Mouse (Mus musculus) cerebellum, adult (tissue): ENCODE results near the gene Atxn7l1.

Experiments
- ATAC-seq: cut with Nextera tagmentation; 2 replicates; pipeline ENCODE4 v1.9.2; 2017; ENCODE audit warnings: mild to moderate bottlenecking, moderate library complexity, mixed read lengths; ENCODE audit not compliant: insufficient number of reproducible peaks, low FRiP score, low TSS enrichment

The Atxn7l1 gene

DNA sequence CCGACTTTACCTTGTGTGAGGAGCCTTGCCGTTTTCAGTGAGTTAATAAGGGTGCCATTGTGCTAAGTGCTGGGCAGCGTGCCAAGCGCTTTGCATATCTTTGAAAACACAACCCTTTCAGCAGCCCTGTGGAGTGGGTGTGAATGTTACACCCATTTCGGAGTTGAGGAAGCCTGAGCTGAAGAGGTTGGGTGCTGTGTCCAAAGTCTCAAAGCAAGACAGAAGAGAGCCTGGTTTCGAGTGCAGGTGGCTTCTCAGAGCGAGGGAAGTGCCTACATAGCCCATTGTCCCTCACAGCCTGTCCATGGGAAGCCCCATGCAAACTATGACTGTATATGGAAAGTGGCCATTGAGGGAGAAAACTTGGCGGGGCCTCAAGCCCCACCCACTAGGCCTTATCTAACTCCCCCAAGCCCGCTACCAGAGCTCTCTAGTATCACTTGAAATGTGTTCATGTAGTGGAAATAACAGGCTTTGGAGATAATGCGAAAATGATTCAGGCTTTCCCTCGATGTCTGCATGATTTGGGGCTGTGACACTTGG lies 73.1 kb downstream of the Atxn7l1 start:
- ATAC-seq: no peak

- ATAC-seq: no peak
These were observed 74.7 kb downstream of the Atxn7l1 start for GRCm38 (mm10) chr12:33222187-33222586.

DNA sequence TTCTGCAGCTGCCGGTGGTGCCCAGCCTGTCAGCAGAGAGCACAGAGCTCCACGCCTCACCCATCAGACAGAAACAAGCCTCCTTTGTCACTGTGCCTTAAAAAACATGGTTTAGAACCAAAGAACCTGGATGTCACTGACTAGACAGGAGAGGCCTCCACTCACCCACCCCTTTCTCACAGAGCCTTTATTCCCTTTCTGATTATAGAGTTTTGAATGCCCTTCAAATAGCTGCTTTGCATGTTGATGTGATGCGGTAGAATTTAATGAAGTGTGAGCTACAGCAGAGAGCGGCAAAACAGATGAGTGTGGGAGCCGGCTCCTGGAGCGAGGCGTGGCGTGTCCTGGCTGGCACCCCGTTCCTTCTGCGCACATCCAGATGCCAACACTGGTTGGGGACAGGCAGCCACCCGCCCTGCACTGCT lies 77.6 kb downstream of the Atxn7l1 start:
- no peak for ATAC-seq

DNA sequence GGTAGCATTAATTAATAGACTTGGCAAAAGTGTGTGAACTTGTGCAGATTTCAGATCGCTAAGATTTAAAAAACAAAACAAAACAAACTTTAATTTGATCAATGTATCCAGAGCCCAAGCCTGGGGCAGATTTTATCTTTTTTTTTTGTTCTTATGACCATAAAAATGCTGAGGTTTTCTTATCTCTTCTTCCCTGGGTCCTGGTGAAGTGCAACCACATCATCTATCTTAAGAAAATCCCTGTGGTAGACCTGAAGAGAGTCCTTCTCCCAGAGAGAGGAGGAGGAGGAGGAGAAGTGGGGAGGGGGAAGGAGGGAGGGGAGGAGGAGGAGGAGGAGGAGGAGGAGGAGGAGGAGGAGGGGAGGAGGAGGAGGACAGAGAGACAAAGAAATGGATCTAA lies 78.5 kb downstream of the Atxn7l1 start:
- ATAC-seq: no peak

DNA sequence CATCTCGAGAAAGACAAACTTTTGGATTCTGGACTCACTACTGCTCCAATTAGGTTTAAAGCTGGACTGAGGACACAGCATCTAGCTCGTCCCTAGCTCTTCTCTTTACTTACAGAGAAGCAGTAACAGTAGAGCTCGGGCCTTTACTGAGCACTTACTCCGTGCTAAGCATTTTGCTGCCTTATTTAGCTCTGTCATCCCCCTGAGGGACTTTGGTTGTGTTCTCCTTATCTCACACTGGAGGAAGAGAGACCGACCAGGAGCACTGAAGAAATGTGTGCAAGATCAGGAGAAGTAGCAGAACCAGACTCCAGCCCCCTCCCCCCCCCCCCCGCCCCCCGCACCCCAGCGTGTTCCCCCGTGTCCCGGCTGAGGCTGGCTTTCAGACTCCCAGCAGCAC lies 79.1 kb downstream of the Atxn7l1 start:
- ATAC-seq: no peak

DNA sequence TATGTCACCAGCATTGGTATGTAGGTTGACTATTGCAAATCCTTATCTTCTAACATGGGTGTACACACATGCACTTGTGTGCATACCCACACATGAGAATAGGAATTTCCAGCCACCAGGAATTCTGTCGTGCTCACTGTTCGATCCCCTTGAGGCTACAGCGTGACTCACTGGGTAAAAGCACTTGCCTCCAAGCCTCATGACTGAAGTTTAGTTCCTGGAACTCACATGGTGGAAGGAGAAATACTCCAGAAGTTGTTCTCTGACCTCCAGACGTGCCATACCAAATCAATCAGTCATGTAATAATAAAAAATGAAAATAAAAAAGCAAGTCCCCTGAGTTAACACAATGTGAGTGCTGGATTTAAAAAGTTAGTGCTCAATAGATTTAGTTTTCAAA lies 87.8 kb downstream of the Atxn7l1 start:
- no peak for ATAC-seq

- ATAC-seq: no peak
These were observed 88.4 kb downstream of the Atxn7l1 start for GRCm38 (mm10) chr12:33235771-33236323.

GRCm38 (mm10) chr12:33236344-33237049 lies 89.0 kb downstream of the Atxn7l1 start:
- ATAC-seq: no peak

- peak; percentile 68 for ATAC-seq
These were observed 89.6 kb downstream of the Atxn7l1 start for GRCm38 (mm10) chr12:33237108-33237507.

DNA sequence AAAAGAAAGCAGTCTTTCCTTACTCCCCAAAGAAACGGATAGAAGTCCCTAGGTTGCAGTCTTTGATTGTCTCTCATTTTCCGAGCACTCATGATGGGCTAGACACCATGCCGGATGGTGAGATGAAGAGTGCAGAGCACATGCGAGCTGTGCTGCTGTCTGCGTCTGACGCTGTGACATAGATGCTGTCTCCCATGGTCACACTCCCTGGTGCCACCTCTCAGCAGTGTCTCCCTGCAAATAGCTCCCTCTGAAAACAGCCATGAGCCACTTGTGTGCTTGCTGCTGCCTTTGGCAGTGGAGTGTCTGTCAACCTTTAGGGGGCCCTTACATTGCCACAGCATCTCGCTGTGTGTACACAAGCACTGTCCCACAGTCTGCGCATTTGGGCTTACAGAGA lies 95.2 kb downstream of the Atxn7l1 start:
- ATAC-seq: no peak

DNA sequence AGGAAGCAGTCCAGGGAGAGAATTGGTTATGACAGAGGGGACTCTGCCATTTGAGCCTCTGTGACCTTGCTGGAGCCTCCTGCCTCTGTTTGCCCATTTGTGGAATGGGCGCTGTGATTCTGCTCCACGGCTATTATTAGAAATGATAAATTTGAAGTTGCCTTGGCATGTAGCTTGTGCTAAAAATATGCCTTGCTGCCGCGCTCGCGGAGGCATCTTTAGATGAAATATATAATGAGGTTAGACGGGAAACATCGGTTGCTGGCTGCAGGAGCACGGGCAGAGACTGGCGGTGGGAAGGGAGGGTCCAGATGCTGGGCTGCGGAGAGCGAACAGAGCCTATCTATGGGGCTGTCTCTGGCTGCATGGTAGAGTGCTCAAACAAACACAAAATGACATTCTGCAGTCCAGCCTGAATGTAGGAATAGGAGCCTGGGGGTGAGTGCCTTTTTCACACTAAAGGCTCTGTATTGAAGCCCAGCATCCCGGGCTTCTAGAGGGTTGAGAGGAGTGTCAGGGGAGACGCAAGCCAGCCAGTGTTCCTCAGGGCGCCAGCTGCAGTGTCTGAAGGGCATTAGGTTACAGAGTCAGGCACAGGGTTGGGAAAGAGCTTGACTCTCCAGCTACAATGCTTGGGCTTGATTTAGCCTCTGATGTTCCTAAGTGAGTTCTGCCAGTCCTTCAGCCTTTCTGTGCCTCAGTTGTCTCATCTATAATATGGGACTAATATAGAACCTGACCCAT lies 96.8 kb downstream of the Atxn7l1 start:
- ATAC-seq: no peak

DNA sequence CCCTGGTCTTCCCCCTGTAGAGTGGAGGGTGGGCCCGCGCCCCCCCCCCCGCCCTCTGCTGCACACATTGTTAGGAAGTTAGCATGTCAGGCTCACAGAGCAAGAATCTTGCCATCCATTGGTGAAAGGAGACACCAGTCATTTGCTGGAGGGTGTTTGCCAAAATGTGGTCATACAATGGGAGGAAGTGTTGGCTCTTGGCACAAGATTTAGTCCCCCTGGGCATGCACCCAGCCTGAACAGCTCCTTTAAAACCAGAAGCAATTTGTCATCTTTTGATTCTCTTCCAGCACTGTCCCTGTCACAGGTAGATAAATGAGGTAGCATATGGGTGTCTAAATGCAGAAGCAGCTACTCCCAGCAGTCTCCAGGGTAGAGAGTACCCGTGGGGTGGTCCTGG lies 98.0 kb downstream of the Atxn7l1 start:
- 0 out of 2 replicates have a peak, but pooled peaks have one; percentile 32 for ATAC-seq

- no peak for ATAC-seq
These were observed 99.4 kb downstream of the Atxn7l1 start for GRCm38 (mm10) chr12:33246878-33247277.

DNA sequence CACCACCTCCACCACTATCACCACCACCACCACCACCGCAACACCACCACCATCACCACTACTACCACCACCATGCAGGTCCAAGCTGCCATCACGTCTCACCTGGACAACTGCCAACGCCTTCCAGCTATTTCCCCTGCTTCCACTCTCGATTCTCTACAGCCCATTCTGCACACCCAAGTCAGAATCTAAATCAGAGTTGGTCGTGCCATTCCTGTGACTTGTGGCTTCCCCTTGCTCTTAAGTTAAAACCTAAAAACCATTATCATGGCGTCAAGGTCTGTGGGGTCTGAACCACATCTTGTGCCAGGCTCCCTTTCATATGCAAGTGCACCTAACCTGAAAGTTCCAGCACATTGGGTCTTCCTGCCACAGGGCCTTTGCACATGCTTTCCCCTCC lies 102.7 kb downstream of the Atxn7l1 start:
- ATAC-seq: no peak

DNA sequence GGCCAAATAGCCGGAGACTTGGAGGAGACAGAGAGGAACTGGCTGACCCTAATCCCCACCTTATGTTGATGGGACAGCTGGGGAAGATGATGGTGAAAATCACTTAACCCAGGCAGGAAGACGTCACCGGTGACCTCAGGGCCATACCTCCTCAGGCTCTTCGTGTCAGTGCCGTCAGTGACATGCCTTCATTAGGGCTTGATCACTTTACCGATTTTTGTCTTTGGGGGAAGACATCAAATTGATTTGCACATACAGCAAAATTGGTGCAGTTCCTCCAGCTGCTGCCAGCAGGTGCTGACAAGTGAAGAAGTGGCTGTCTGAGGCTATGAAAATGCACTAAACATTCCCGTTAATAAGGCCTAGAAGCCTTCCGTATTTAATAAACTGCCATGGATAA lies 103.9 kb downstream of the Atxn7l1 start:
- no peak for ATAC-seq

DNA sequence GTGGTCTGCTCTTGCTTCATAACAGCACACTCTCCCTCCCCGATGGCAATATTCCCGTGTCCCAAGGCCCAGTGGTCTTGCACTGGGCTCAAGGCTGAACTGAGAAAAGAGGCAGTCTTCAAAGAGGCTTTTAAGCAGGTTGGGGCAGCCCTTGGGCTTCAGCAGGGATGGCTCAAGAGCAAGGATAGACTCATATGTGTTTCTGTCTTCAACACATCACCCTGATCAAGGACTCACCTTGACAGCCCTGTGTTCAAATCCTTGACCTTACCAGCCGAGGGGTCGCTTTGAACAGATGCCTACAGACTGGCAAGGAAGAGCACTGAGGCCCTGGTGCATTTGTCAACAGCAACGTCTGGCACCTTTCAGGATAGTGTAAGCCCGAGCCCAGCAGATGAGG lies 105.1 kb downstream of the Atxn7l1 start:
- no peak for ATAC-seq

DNA sequence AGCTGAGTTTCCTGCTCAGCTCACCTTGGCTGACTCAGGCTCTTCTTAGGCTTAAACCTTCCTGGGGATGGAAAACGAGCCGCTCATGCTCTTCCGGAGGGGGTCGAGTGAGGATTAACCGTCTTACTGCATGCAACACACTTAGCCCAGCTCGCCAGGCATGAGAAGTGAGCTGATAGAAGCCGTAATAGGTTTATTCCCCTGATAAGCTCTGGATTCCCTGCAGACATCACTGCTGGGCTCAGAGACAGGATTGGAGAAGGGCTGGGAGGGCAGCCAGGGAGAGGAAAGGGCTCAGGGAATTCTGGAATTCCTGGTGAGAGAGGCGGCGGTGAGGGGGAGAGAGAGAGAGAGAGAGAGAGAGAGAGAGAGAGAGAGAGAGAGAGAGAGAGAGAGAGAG lies 105.7 kb downstream of the Atxn7l1 start:
- ATAC-seq: no peak

DNA sequence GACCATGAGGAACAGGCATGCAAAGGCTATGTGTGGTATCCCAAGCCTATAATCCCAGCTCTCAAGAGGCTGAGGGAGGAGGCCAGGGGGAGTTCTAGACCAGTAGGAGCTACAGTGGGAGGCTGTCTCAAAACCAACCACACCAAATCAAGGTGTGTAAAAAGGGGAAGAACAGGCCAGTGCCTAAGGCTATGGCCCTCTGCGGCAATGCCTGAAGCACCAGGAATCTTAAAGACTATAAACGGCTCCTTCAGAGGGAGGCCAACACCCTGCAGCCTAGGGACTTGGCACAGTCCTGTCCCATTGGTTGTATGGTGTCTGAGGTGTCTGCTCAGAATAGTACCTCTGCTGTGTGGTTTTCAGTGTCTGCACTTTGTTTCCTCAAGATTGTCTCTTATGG lies 107.8 kb downstream of the Atxn7l1 start:
- no peak for ATAC-seq

DNA sequence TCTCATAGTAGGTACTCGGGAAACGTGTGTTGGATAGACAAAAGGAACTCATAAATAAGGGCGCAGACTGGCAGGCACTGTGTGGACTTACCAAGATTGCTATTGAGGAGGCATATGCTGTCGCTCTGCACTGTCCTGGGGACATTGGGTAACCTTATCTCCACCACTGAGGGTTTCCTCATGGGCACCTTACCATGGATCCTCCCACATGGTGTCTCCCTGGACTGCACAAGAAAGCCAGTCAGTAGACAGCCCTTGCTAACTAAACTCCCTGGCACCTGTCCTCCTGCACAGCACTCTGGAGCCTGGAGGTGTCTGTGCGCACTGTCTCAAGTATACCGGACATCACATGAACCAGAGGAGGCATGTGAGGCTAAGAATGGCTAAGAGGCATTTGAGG lies 108.9 kb downstream of the Atxn7l1 start:
- ATAC-seq: 0 out of 2 replicates have a peak, but pooled peaks have one; percentile 56

- ATAC-seq: no peak
These were observed 111.6 kb downstream of the Atxn7l1 start for GRCm38 (mm10) chr12:33258995-33259529.

GRCm38 (mm10) chr12:33260575-33260974 lies 113.1 kb downstream of the Atxn7l1 start:
- ATAC-seq: no peak
